Mouse (Mus musculus): ENCODE data around the gene Prrx2. TPM values are rescaled to one million over a fixed set of nuclear protein-coding genes. Genes with fewer than 3 reads are reported as not detected.
A peak's percentile ranks its signal among the peaks of the same experiment; 100 is the strongest.

Gene Prrx2
- polyA plus RNA-seq, 1 experiment from 2014 or later: 15.9 TPM

GRCm38 (mm10) chr2:30796382-30796781 is 38.4 kb upstream of the Prrx2 start:
- H3K27ac ChIP-seq (ENCODE audit: low read depth): peak overlapping the region; percentile 3; the same call in 1 of the 2 replicates
- peak overlapping the region; percentile 51 for H3K4me2 ChIP-seq
- H3K9ac ChIP-seq: no peak overlapping the region
- H3K27me3 ChIP-seq (ENCODE audit: insufficient read depth, low read length): peaks cover 9% of the 10 kb centered on the region
- no peaks in the 10 kb centered on the region for H3K36me3 ChIP-seq (ENCODE audit: insufficient read depth)
- 0 out of 2 replicates have a peak overlapping the region, but pooled peaks have one; percentile 8 for H3K4me3 ChIP-seq (ENCODE audit: low read depth, low read length)
- 0 out of 2 replicates have a peak, but pooled peaks cover 5% of the 10 kb centered on the region for H3K4me1 ChIP-seq (ENCODE audit: insufficient read depth)
- no peaks in the 10 kb centered on the region for H3K9me3 ChIP-seq (ENCODE audit: low read depth, low read length)
- 5% methylated on average over 11 of the region's 11 CpGs for WGBS
- peak; percentile 65 for ATAC-seq (ENCODE audit: insufficient read depth)
- TF ChIP-seq CTCF (IDR thresholded peaks at IDR 0.05; ENCODE audit: low read depth): 0 out of 2 replicates have a peak, but pooled peaks have one; percentile 1
- peak; percentile 96 for DNase-seq

- DNase-seq: no peak
- H3K27me3 ChIP-seq (ENCODE audit: insufficient read depth, low read length): peaks cover 18% of the 10 kb centered on the region
- 58% methylated on average over 3 of the region's 3 CpGs for WGBS
- H3K36me3 ChIP-seq (ENCODE audit: insufficient read depth): no peaks in the 10 kb centered on the region
- no peak overlapping the region for H3K9ac ChIP-seq
- H3K4me2 ChIP-seq: no peak overlapping the region
- H3K9me3 ChIP-seq (ENCODE audit: low read depth, low read length): no peaks in the 10 kb centered on the region
- no peak overlapping the region for H3K27ac ChIP-seq (ENCODE audit: low read depth)
- H3K4me1 ChIP-seq (ENCODE audit: insufficient read depth): 0 out of 2 replicates have a peak, but pooled peaks cover 5% of the 10 kb centered on the region
- H3K4me3 ChIP-seq (ENCODE audit: low read depth, low read length): no peak overlapping the region
- TF ChIP-seq CTCF (IDR thresholded peaks at IDR 0.05; ENCODE audit: low read depth): no peak
- ATAC-seq (ENCODE audit: insufficient read depth): no peak
Measured at GRCm38 (mm10) chr2:30799456-30799855, 35.3 kb upstream of the Prrx2 start.

- Histone ChIP-seq H3K27ac (ENCODE audit: low read depth) (no peak overlapping the region), H3K27me3 (ENCODE audit: insufficient read depth, low read length) (peaks cover 18% of the 10 kb centered on the region), H3K4me3 (ENCODE audit: low read depth, low read length) (peak overlapping the region; percentile 48), H3K9ac (peak overlapping the region; percentile 67), H3K9me3 (ENCODE audit: low read depth, low read length) (no peaks in the 10 kb centered on the region), H3K4me1 (ENCODE audit: insufficient read depth) (0 out of 2 replicates have a peak, but pooled peaks cover 5% of the 10 kb centered on the region), H3K36me3 (ENCODE audit: insufficient read depth) (no peaks in the 10 kb centered on the region), H3K4me2 (peak overlapping the region; percentile 97)
- no peak for DNase-seq
- ATAC-seq (ENCODE audit: insufficient read depth): no peak
- TF ChIP-seq CTCF (IDR thresholded peaks at IDR 0.05; ENCODE audit: low read depth): no peak
- 38% methylated on average over 7 of the region's 7 CpGs for WGBS
Measured at GRCm38 (mm10) chr2:30800671-30801066, 34.1 kb upstream of the Prrx2 start.

GRCm38 (mm10) chr2:30801067-30801852 is 33.5 kb upstream of the Prrx2 start:
- DNase-seq: peak; percentile 65
- peak overlapping the region; percentile 97 for H3K4me2 ChIP-seq

GRCm38 (mm10) chr2:30803604-30804003 is 31.2 kb upstream of the Prrx2 start, which contains the start of gene 1700001O22Rik:
Gene 1700001O22Rik (minus strand): TSS chr2:30803661.
- Histone ChIP-seq H3K9me3 (ENCODE audit: low read depth, low read length) (no peaks in the 10 kb centered on the region), H3K27me3 (ENCODE audit: insufficient read depth, low read length) (peaks cover 18% of the 10 kb centered on the region), H3K4me1 (ENCODE audit: insufficient read depth) (peaks cover 3% of the 10 kb centered on the region; the same call in 1 of the 2 replicates), H3K9ac (no peak within 1 kb of the TSS), H3K36me3 (ENCODE audit: insufficient read depth) (no peaks in the 10 kb centered on the region), H3K27ac (ENCODE audit: low read depth) (no peak within 1 kb of the TSS), H3K4me3 (ENCODE audit: low read depth, low read length) (no peak within 1 kb of the TSS), H3K4me2 (no peak within 1 kb of the TSS)
- TF ChIP-seq CTCF (IDR thresholded peaks at IDR 0.05; ENCODE audit: low read depth): no peak
- no peak for ATAC-seq (ENCODE audit: insufficient read depth)
- 83% methylated on average over 3 of the region's 3 CpGs for WGBS
- DNase-seq: no peak

More at GRCm38 (mm10) chr2:30801067-30801852, 33.5 kb upstream of the Prrx2 start:
- H3K27me3 ChIP-seq (ENCODE audit: insufficient read depth, low read length): peaks cover 18% of the 10 kb centered on the region
- no peaks in the 10 kb centered on the region for H3K9me3 ChIP-seq (ENCODE audit: low read depth, low read length)
- WGBS: 1% methylated on average over 74 of the region's 77 CpGs
- no peaks in the 10 kb centered on the region for H3K36me3 ChIP-seq (ENCODE audit: insufficient read depth)
- ATAC-seq (ENCODE audit: insufficient read depth): peak; percentile 70
- no peak for TF ChIP-seq CTCF (IDR thresholded peaks at IDR 0.05; ENCODE audit: low read depth)
- peak overlapping the region; percentile 48 for H3K4me3 ChIP-seq (ENCODE audit: low read depth, low read length)
- H3K4me1 ChIP-seq (ENCODE audit: insufficient read depth): 0 out of 2 replicates have a peak, but pooled peaks cover 5% of the 10 kb centered on the region
- H3K27ac ChIP-seq (ENCODE audit: low read depth): peak overlapping the region; percentile 48; the same call in 1 of the 2 replicates
- peak overlapping the region; percentile 67 for H3K9ac ChIP-seq

- Histone ChIP-seq H3K27me3 (ENCODE audit: insufficient read depth, low read length) (peaks cover 13% of the 10 kb centered on the region), H3K9me3 (ENCODE audit: low read depth, low read length) (no peaks in the 10 kb centered on the region), H3K27ac (ENCODE audit: low read depth) (no peak overlapping the region), H3K4me1 (ENCODE audit: insufficient read depth) (peaks cover 6% of the 10 kb centered on the region; the same call in 1 of the 2 replicates), H3K9ac (no peak overlapping the region), H3K36me3 (ENCODE audit: insufficient read depth) (peaks cover 6% of the 10 kb centered on the region; the same call in 1 of the 2 replicates), H3K4me2 (no peak overlapping the region), H3K4me3 (ENCODE audit: low read depth, low read length) (no peak overlapping the region)
- 92% methylated on average over 2 of the region's 2 CpGs for WGBS
- no peak for DNase-seq
- no peak for TF ChIP-seq CTCF (IDR thresholded peaks at IDR 0.05; ENCODE audit: low read depth)
- no peak for ATAC-seq (ENCODE audit: insufficient read depth)
Measured at GRCm38 (mm10) chr2:30805983-30806382, 28.8 kb upstream of the Prrx2 start.

- DNase-seq: no peak
- peaks cover 9% of the 10 kb centered on the region; the same call in 1 of the 2 replicates for H3K36me3 ChIP-seq (ENCODE audit: insufficient read depth)
- H3K9me3 ChIP-seq (ENCODE audit: low read depth, low read length): no peaks in the 10 kb centered on the region
- peak; percentile 40; the same call in 1 of the 2 replicates for ATAC-seq (ENCODE audit: insufficient read depth)
- 9% methylated on average over 28 of the region's 28 CpGs for WGBS
- peak; percentile 17; the same call in 1 of the 2 replicates for TF ChIP-seq CTCF (IDR thresholded peaks at IDR 0.05; ENCODE audit: low read depth)
- H3K4me3 ChIP-seq (ENCODE audit: low read depth, low read length): peak overlapping the region; percentile 87
- H3K27ac ChIP-seq (ENCODE audit: low read depth): peak overlapping the region; percentile 68
- peaks cover under 1% of the 10 kb centered on the region; the same call in 1 of the 2 replicates for H3K27me3 ChIP-seq (ENCODE audit: insufficient read depth, low read length)
- peak overlapping the region; percentile 97 for H3K4me2 ChIP-seq
- H3K4me1 ChIP-seq (ENCODE audit: insufficient read depth): peaks cover 6% of the 10 kb centered on the region; the same call in 1 of the 2 replicates
- peak overlapping the region; percentile 60 for H3K9ac ChIP-seq
Measured at GRCm38 (mm10) chr2:30807147-30807647, 27.6 kb upstream of the Prrx2 start.
